Mouse (Mus musculus) liver, embryonic 16.5 days (tissue): ENCODE results near the gene Itfg1. TPM values are rescaled to one million over a fixed set of nuclear protein-coding genes. Genes with fewer than 3 reads are reported as not detected.
"Not testable (repeated sequence)": the region's sequence is repeated elsewhere in the genome, so short reads cannot be mapped to it uniquely, and the experiment has no call there.

Source experiments
- ATAC-seq: fragments of 200-750 bp; cut with Nextera tagmentation; 2 replicates; pipeline ENCODE4 v1.8.0; 2017; ENCODE audit warnings: low read depth, mild to moderate bottlenecking, moderate number of reproducible peaks, moderate library complexity
- H3K27ac ChIP-seq: fragments of 300-500 bp; sonication (generic); 2 replicates; pipeline ENCODE4 v1.5.1; 2014; ENCODE audit warnings: mild to moderate bottlenecking, low read length
- H3K27me3 ChIP-seq: fragments of 300-500 bp; sonication (generic); 2 replicates; pipeline ENCODE4 v1.6.1; 2014; ENCODE audit warnings: low read depth, low read length, mixed read lengths; ENCODE audit not compliant: control insufficient read depth, insufficient read depth
- H3K36me3 ChIP-seq: fragments of 300-500 bp; sonication (generic); 2 replicates; pipeline ENCODE4 v1.6.1; 2014; ENCODE audit warnings: mild to moderate bottlenecking; ENCODE audit not compliant: control insufficient read depth, insufficient read depth
- H3K4me1 ChIP-seq: fragments of 300-500 bp; sonication (generic); 2 replicates; pipeline ENCODE4 v1.6.1; 2014; ENCODE audit warnings: low read depth, low read length, mixed read lengths; ENCODE audit not compliant: control insufficient read depth
- H3K4me2 ChIP-seq: fragments of 300-500 bp; sonication (generic); 2 replicates; pipeline ENCODE4 v1.6.1; 2014; ENCODE audit warnings: low read depth, low read length, mixed read lengths
- H3K4me3 ChIP-seq: fragments of 300-500 bp; sonication (generic); 2 replicates; pipeline ENCODE4 v1.5.1; 2014; ENCODE audit warnings: low read depth, mild to moderate bottlenecking, low read length
- H3K9ac ChIP-seq: fragments of 300-500 bp; sonication (generic); 2 replicates; pipeline ENCODE4 v1.6.1; 2014; ENCODE audit warnings: low read depth, low read length
- H3K9me3 ChIP-seq: fragments of 300-500 bp; sonication (generic); replicated peaks from 2 replicates; pipeline ENCODE4 v1.6.1; 2016; ENCODE audit warnings: low read length; ENCODE audit not compliant: control insufficient read depth
- WGBS: fragments of 180-500 bp; shearing (Covaris S2); extraction: QIAGEN DNeasy Blood & Tissue Kit; methylation state at CpG from one replicate; pipeline ENCODE4 v1.1.7; 2014; ENCODE audit not compliant: insufficient replicate concordance; 5-methylcytosine and 5-hydroxymethylcytosine counted together
- polyA plus RNA-seq: library from polyadenylated mRNA; unstranded; fragments of >200 nt; fragmentation: Nextera tagmentation; extraction: Ambion mirVana; gene quantifications from 2 replicates; pipeline ENCODE4 v1.2.1, GENCODE M21; 2015

Itfg1 gene
- 22.2 and 22.3 TPM in 2 replicates for polyA plus RNA-seq

DNA sequence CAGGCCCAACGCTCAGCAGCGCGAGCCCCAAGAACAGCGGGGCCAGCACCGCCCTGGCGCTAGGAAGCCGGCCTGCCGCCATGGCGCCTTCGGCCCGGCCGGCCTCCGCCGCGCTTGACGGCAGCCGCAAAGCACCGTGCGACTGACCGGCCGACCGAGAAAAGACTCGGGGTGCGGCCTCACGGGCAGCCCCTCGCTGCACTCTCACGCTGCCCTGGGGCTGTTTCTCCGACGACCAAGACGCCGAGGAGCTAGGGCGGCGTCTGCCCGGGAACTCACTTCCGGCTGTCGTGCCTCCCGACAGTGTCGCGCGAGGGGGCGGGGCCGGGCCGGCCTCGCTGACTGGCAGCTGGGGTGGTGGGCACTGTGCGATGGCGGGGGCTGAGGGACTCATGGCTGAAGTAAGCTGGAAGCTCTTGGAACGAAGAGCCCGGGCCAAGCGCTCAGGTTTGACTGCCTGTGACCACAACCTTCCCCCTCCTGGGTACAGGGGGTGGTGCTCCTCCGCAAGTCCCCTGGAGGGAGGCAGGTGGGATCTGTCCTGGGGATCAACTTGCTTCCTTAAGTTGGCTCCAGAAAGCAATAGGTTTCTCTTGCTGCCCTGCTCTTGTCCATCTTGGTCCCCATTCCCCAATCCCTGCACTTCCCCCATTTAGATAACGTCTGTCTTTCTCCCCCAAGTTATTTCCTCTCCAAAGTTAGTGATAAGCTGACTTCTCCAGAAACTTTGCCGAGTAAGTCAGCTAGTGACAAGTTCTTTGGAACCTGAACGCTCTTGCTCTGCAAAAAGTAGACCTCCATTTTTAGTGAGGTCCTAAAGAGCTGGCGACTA, at the start of gene Itfg1, which contains the start of gene Phkb:
Itfg1 (minus strand) TSS at position 265 of the 832 bp plus-strand sequence.
Phkb (plus strand) TSS at position 303 of the 832 bp plus-strand sequence.
- Histone ChIP-seq H3K27me3 (no peaks in the 10 kb centered on the region), H3K36me3 (no peaks in the 10 kb centered on the region), H3K9me3 (no peaks in the 10 kb centered on the region), H3K4me2 (peak within 1 kb of the TSS; percentile 86), H3K9ac (peak within 1 kb of the TSS; percentile 91), H3K4me3 (peak within 1 kb of the TSS; percentile 93), H3K4me1 (peaks cover 9% of the 10 kb centered on the region), H3K27ac (peak within 1 kb of the TSS; percentile 98)
- WGBS: under 1% methylated on average over 53 of the region's 54 CpGs
- ATAC-seq: peak; percentile 91

DNA sequence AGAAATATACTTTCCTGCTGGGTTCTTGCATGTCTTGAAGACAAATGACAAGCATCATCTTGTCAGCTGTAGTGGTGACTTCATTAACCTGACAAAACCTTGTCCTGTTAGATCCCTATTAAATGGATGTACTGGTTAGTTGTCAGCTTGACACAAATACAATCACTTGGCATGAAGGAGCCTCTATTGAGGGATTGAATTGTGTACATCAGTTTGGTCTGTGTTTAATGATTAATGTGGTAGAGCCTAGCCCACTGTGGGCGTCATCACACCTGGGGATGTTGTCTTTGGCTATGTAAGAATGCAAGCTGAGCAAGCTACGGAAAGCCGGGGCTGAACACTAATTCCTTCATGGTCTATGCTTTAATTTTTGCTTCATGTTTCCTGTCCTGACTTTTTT, 44.1 kb upstream of the Itfg1 start:
- 78% methylated on average over 3 of the region's 3 CpGs for WGBS
- Histone ChIP-seq H3K4me2 (no peak overlapping the region), H3K27ac (no peak overlapping the region), H3K4me1 (no peaks in the 10 kb centered on the region), H3K27me3 (no peaks in the 10 kb centered on the region), H3K36me3 (peaks cover 7% of the 10 kb centered on the region), H3K9me3 (no peaks in the 10 kb centered on the region), H3K4me3 (no peak overlapping the region), H3K9ac (no peak overlapping the region)
- no peak for ATAC-seq

DNA sequence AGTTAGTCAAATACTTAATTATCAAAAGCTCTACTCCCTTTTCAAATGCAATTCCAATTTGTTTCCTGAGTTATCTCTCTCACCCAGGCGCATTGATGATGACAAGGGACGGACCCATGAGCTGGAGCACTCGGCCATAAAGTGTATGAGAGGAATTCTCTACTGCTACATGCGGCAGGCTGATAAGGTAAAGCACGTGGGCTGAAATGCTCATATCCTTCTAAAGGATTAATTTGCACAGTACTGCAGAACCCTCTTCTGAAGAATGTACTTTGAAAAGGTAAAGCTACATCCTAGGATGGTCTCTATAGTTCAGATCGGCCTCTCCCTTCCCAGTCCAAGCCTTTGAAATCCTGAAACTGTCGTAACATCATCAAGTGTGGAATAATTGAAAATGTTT, 38.9 kb upstream of the Itfg1 start:
- ATAC-seq: peak; percentile 77
- H3K27ac ChIP-seq: no peak overlapping the region
- no peak overlapping the region for H3K4me3 ChIP-seq
- H3K4me1 ChIP-seq: no peaks in the 10 kb centered on the region
- H3K27me3 ChIP-seq: no peaks in the 10 kb centered on the region
- WGBS: 52% methylated on average over 7 of the region's 7 CpGs
- H3K36me3 ChIP-seq: peaks cover 3% of the 10 kb centered on the region; the same call in 1 of the 2 replicates
- no peaks in the 10 kb centered on the region for H3K9me3 ChIP-seq
- H3K4me2 ChIP-seq: no peak overlapping the region
- H3K9ac ChIP-seq: no peak overlapping the region

GRCm38 (mm10) chr8:85877976-85878375, 37.3 kb upstream of the Itfg1 start:
- ATAC-seq: 0 out of 2 replicates have a peak, but pooled peaks have one; percentile 32
- H3K4me1 ChIP-seq: no peaks in the 10 kb centered on the region
- WGBS: 77% methylated on average over 8 of the region's 8 CpGs

DNA sequence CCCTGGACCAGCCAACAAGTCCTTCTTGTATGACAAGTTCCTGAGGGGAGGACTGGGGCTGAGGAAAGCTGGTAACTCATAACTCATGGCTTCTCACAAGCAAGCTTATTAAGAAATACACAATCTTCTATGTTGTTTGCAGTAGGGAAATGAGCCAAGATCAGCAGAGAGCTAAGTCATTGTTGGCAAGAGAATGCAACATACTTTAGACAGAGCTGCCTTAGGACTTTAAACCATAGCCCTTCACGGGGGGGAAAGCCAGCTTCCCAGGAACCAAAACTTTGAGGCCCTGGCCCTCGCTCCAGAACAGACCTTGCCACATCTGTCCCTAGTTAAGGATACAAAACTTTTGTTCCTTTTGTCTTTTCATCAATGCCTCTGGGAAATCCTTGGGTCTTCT, 30.9 kb upstream of the Itfg1 start:
- 77% methylated on average over 2 of the region's 2 CpGs for WGBS
- no peak overlapping the region for H3K4me2 ChIP-seq
- no peak overlapping the region for H3K4me3 ChIP-seq
- H3K27ac ChIP-seq: no peak overlapping the region
- H3K9ac ChIP-seq: no peak overlapping the region
- H3K9me3 ChIP-seq: no peaks in the 10 kb centered on the region
- no peaks in the 10 kb centered on the region for H3K27me3 ChIP-seq
- no peaks in the 10 kb centered on the region for H3K4me1 ChIP-seq
- no peak for ATAC-seq
- H3K36me3 ChIP-seq: no peaks in the 10 kb centered on the region

More at GRCm38 (mm10) chr8:85877976-85878375, 37.3 kb upstream of the Itfg1 start:
- no peak overlapping the region for H3K4me2 ChIP-seq
- no peaks in the 10 kb centered on the region for H3K27me3 ChIP-seq
- H3K4me3 ChIP-seq: no peak overlapping the region
- H3K27ac ChIP-seq: no peak overlapping the region
- no peak overlapping the region for H3K9ac ChIP-seq
- H3K9me3 ChIP-seq: no peaks in the 10 kb centered on the region
- H3K36me3 ChIP-seq: peaks cover 3% of the 10 kb centered on the region; the same call in 1 of the 2 replicates

DNA sequence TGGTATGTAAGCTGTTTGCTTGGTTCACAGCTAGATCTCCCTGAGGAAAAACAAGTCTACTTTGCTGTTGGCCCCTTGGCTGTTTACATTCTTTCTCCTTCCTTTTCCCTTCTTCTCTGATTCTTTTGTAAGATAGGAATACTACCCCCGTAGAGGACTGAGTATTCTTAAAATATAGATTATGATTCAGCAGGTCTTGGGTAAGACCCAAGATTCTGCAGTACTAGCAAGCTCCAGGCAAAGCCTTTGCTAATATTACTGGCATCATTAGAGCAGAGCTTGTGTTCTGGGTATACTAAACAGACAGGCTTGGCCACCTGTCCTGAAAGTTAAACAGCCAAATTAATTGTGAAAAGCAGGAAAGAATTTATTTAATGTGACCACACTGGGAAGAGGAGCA, 21.7 kb upstream of the Itfg1 start:
- no peak overlapping the region for H3K4me3 ChIP-seq
- no peaks in the 10 kb centered on the region; the same call in 1 of the 2 replicates for H3K4me1 ChIP-seq
- no peak for ATAC-seq
- H3K4me2 ChIP-seq: no peak overlapping the region
- no peak overlapping the region for H3K27ac ChIP-seq
- H3K27me3 ChIP-seq: no peaks in the 10 kb centered on the region
- 17% methylated on average over 1 of the region's 1 CpGs for WGBS
- no peaks in the 10 kb centered on the region for H3K9me3 ChIP-seq
- H3K36me3 ChIP-seq: no peaks in the 10 kb centered on the region
- no peak overlapping the region for H3K9ac ChIP-seq

- no peak overlapping the region for H3K27ac ChIP-seq
- no peak overlapping the region for H3K4me2 ChIP-seq
- H3K4me1 ChIP-seq: no peaks in the 10 kb centered on the region; the same call in 1 of the 2 replicates
- no peaks in the 10 kb centered on the region for H3K27me3 ChIP-seq
- ATAC-seq: peak; percentile 51
- no peak overlapping the region for H3K9ac ChIP-seq
- H3K4me3 ChIP-seq: no peak overlapping the region
- WGBS: 65% methylated on average over 5 of the region's 5 CpGs
- no peaks in the 10 kb centered on the region for H3K36me3 ChIP-seq
- H3K9me3 ChIP-seq: no peaks in the 10 kb centered on the region
Observed at GRCm38 (mm10) chr8:85860612-85861011, 19.9 kb upstream of the Itfg1 start.

DNA sequence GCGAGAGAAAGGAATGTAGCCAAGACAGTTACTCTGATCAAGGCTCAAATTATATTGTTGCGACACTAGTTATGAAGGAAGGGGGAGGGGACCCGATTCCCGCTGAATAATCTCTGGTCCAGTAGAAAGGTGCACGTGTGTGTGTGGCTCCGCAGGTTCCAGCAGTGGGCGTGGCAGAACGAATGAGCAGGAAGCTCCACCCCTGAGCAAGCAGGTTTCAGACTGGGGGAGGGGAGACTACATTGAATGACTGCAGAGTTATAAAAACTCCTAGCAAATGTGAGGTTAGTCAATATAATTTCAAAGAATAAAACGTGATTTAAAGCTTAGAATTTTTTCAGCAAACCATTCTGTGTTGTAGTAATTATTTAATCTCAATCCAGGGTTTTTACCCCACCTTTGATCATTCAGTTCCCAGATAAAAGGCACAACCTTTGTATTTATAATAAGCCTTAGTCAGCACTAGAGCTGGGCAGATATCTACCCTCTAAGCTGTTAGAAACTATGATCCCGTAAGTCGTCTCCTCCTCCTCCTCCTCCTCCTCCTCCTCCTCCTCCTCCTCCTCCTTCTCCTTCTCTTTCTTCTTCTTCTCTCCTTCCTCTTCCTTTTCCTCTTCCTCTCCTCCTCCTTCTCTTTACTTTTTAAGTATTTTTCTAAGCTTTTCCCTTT, 16.6 kb upstream of the Itfg1 start:
- 36% methylated on average over 11 of the region's 11 CpGs for WGBS
- H3K9me3 ChIP-seq, H3K27ac ChIP-seq, H3K9ac ChIP-seq, ATAC-seq, H3K4me1 ChIP-seq, H3K27me3 ChIP-seq, H3K4me3 ChIP-seq, H3K36me3 ChIP-seq, H3K4me2 ChIP-seq: not testable (repeated sequence)
